Mouse (Mus musculus): ENCODE results near the gene Vmn1r132. TPM values are rescaled to one million over a fixed set of nuclear protein-coding genes. Genes with fewer than 3 reads are reported as not detected.

Vmn1r132 gene
- not detected in 2 replicates for polyA plus RNA-seq (2012; ENCODE audit: low replicate concordance)

GRCm38 (mm10) chr7:21613792-21614191 is at the start of gene Vmn1r132:
Vmn1r132 (plus strand) TSS chr7:21614092.

Other genes starting within 250 kb of the Vmn1r132 start
- not detected in 2 replicates for gene Gm6882, start 181.3 kb upstream of the Vmn1r132 start, polyA plus RNA-seq (2012; ENCODE audit: low replicate concordance)
- not detected in 2 replicates for gene Vmn1r130, start 102.3 kb upstream of the Vmn1r132 start, polyA plus RNA-seq (2012; ENCODE audit: low replicate concordance)
- gene Vmn1r131, start 68.0 kb upstream of the Vmn1r132 start, polyA plus RNA-seq (2012; ENCODE audit: low replicate concordance): not detected in 2 replicates
- gene Gm4175, start 147.4 kb downstream of the Vmn1r132 start, polyA plus RNA-seq (2012; ENCODE audit: low replicate concordance): not detected in 2 replicates
- gene Gm4177, start 182.6 kb downstream of the Vmn1r132 start, polyA plus RNA-seq (2012; ENCODE audit: low replicate concordance): not detected in 2 replicates
- not detected in 2 replicates for gene Vmn1r135, start 218.3 kb downstream of the Vmn1r132 start, polyA plus RNA-seq (2012; ENCODE audit: low replicate concordance)
- not detected in 2 replicates for gene Gm5725, start 230.2 kb downstream of the Vmn1r132 start, polyA plus RNA-seq (2012; ENCODE audit: low replicate concordance)

All from leukemia stem cell, adult 10-12 weeks (primary cell).